Mouse (Mus musculus): Measurements from ENCODE around the gene Cdh3. TPM values are rescaled to one million over a fixed set of nuclear protein-coding genes. Genes with fewer than 3 reads are reported as not detected.

The Cdh3 gene
- polyA plus RNA-seq, 1 experiment: 33.3 TPM

DNA sequence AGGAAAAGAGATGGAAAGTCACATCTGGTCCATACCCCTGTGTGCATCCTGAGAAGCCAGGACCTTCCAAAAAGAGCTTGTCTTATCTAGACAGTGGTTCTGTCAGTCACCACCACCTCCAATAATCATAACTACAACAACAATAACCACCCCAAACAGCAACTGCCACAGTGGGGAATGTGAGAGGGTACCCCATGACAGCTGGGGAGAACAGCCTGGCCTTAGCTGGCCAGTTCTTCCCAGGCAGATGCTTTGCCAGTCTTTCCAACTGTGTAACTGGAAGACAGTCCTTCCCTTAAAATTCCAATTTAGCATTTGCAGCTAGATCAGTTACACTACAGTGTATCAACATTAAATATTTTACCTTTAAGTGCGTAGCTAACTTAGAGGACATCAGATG lies 40.2 kb downstream of the Cdh3 start:
- no peak overlapping the region for H3K9ac ChIP-seq (ENCODE audit: low read depth, poor library complexity, severe bottlenecking)
- 0 out of 2 replicates have a peak, but pooled peaks cover 3% of the 10 kb centered on the region for H3K9me3 ChIP-seq (replicated peaks; ENCODE audit: control insufficient read depth, insufficient read depth, low read length, poor library complexity, severe bottlenecking)
- H3K27ac ChIP-seq (ENCODE audit: insufficient read depth, low read length): no peak overlapping the region
- peaks cover 19% of the 10 kb centered on the region for H3K36me3 ChIP-seq (ENCODE audit: control insufficient read depth, insufficient read depth, low read length, poor library complexity, severe bottlenecking)
- no peaks in the 10 kb centered on the region for H3K27me3 ChIP-seq (ENCODE audit: control insufficient read depth, insufficient read depth, low read length, poor library complexity, severe bottlenecking)
- no peak for TF ChIP-seq EP300 (IDR thresholded peaks at IDR 0.05; ENCODE audit: insufficient read depth, low read depth, low read length)
- no peak for TF ChIP-seq POLR2A (IDR thresholded peaks at IDR 0.05; ENCODE audit: insufficient read depth, low read length)
- TF ChIP-seq CTCF (IDR thresholded peaks at IDR 0.05; ENCODE audit: low read depth, low read length): no peak
- no peaks in the 10 kb centered on the region for H3K4me1 ChIP-seq (ENCODE audit: control insufficient read depth, insufficient read depth, low read length)
- H3K4me3 ChIP-seq (ENCODE audit: low read depth, low read length): no peak overlapping the region

GRCm38 (mm10) chr8:106554011-106554410 lies 43.3 kb downstream of the Cdh3 start:
- Histone ChIP-seq H3K4me3 (ENCODE audit: low read depth, low read length) (no peak overlapping the region), H3K27me3 (ENCODE audit: control insufficient read depth, insufficient read depth, low read length, poor library complexity, severe bottlenecking) (no peaks in the 10 kb centered on the region), H3K4me1 (ENCODE audit: control insufficient read depth, insufficient read depth, low read length) (peaks cover 1% of the 10 kb centered on the region), H3K9me3 (replicated peaks; ENCODE audit: control insufficient read depth, insufficient read depth, low read length, poor library complexity, severe bottlenecking) (0 out of 2 replicates have a peak, but pooled peaks cover 3% of the 10 kb centered on the region), H3K27ac (ENCODE audit: insufficient read depth, low read length) (no peak overlapping the region), H3K36me3 (ENCODE audit: control insufficient read depth, insufficient read depth, low read length, poor library complexity, severe bottlenecking) (0 out of 2 replicates have a peak, but pooled peaks cover 8% of the 10 kb centered on the region), H3K9ac (ENCODE audit: low read depth, poor library complexity, severe bottlenecking) (no peak overlapping the region)
- TF ChIP-seq EP300 (IDR thresholded peaks at IDR 0.05; ENCODE audit: insufficient read depth, low read depth, low read length): no peak
- TF ChIP-seq CTCF (IDR thresholded peaks at IDR 0.05; ENCODE audit: low read depth, low read length): peak; percentile 63

DNA sequence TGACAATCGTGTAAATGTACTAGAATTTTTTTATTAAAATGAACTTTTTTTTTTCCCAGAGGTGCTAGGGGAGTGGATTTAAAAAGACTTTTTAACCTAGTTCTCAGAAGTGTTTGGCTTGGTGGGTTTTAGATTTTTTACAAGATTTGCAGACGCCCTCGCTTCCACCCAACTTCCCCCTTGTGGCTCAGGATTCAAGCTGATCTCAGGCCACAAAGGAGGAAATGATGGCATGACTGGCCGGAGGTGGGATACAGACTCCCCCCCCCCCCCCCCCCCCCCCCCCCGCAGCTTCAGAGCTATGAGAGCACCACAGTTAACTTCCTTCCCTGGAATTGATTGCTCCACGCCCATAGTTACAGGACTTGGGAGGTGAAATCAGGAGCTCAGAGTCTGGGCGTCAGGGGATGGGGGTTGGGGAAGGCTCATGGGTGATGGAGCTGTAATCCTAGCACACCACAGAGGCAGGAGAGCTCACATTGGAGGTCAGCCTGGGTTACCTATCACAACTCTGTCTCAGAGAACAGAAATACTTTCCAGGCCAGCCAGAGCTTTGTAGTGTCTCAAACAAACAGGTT lies 45.5 kb downstream of the Cdh3 start:
- H3K4me3 ChIP-seq (ENCODE audit: low read depth, low read length): no peak overlapping the region
- H3K36me3 ChIP-seq (ENCODE audit: control insufficient read depth, insufficient read depth, low read length, poor library complexity, severe bottlenecking): 0 out of 2 replicates have a peak, but pooled peaks cover 8% of the 10 kb centered on the region
- TF ChIP-seq CTCF (IDR thresholded peaks at IDR 0.05; ENCODE audit: low read depth, low read length) (no peak), POLR2A (IDR thresholded peaks at IDR 0.05; ENCODE audit: insufficient read depth, low read length) (no peak), EP300 (IDR thresholded peaks at IDR 0.05; ENCODE audit: insufficient read depth, low read depth, low read length) (no peak)
- H3K4me1 ChIP-seq (ENCODE audit: control insufficient read depth, insufficient read depth, low read length): peaks cover 3% of the 10 kb centered on the region
- no peaks in the 10 kb centered on the region for H3K27me3 ChIP-seq (ENCODE audit: control insufficient read depth, insufficient read depth, low read length, poor library complexity, severe bottlenecking)
- H3K9me3 ChIP-seq (replicated peaks; ENCODE audit: control insufficient read depth, insufficient read depth, low read length, poor library complexity, severe bottlenecking): 0 out of 2 replicates have a peak, but pooled peaks cover 3% of the 10 kb centered on the region
- H3K9ac ChIP-seq (ENCODE audit: low read depth, poor library complexity, severe bottlenecking): no peak overlapping the region
- H3K27ac ChIP-seq (ENCODE audit: insufficient read depth, low read length): peak overlapping the region; percentile 42; the same call in 1 of the 2 replicates

- Histone ChIP-seq H3K27me3 (ENCODE audit: control insufficient read depth, insufficient read depth, low read length, poor library complexity, severe bottlenecking) (no peaks in the 10 kb centered on the region), H3K4me1 (ENCODE audit: control insufficient read depth, insufficient read depth, low read length) (peaks cover 5% of the 10 kb centered on the region), H3K27ac (ENCODE audit: insufficient read depth, low read length) (no peak overlapping the region), H3K9ac (ENCODE audit: low read depth, poor library complexity, severe bottlenecking) (no peak overlapping the region), H3K4me3 (ENCODE audit: low read depth, low read length) (no peak overlapping the region), H3K9me3 (replicated peaks; ENCODE audit: control insufficient read depth, insufficient read depth, low read length, poor library complexity, severe bottlenecking) (no peaks in the 10 kb centered on the region), H3K36me3 (ENCODE audit: control insufficient read depth, insufficient read depth, low read length, poor library complexity, severe bottlenecking) (no peaks in the 10 kb centered on the region)
- no peak for TF ChIP-seq EP300 (IDR thresholded peaks at IDR 0.05; ENCODE audit: insufficient read depth, low read depth, low read length)
- no peak for TF ChIP-seq POLR2A (IDR thresholded peaks at IDR 0.05; ENCODE audit: insufficient read depth, low read length)
- TF ChIP-seq CTCF (IDR thresholded peaks at IDR 0.05; ENCODE audit: low read depth, low read length): no peak
Measured at GRCm38 (mm10) chr8:106559844-106560243, 49.2 kb downstream of the Cdh3 start.

- peaks cover 5% of the 10 kb centered on the region for H3K4me1 ChIP-seq (ENCODE audit: control insufficient read depth, insufficient read depth, low read length)
- H3K36me3 ChIP-seq (ENCODE audit: control insufficient read depth, insufficient read depth, low read length, poor library complexity, severe bottlenecking): no peaks in the 10 kb centered on the region
- H3K9me3 ChIP-seq (replicated peaks; ENCODE audit: control insufficient read depth, insufficient read depth, low read length, poor library complexity, severe bottlenecking): no peaks in the 10 kb centered on the region
- no peaks in the 10 kb centered on the region for H3K27me3 ChIP-seq (ENCODE audit: control insufficient read depth, insufficient read depth, low read length, poor library complexity, severe bottlenecking)
- H3K4me3 ChIP-seq (ENCODE audit: low read depth, low read length): no peak overlapping the region
- no peak overlapping the region for H3K27ac ChIP-seq (ENCODE audit: insufficient read depth, low read length)
- no peak overlapping the region for H3K9ac ChIP-seq (ENCODE audit: low read depth, poor library complexity, severe bottlenecking)
- TF ChIP-seq CTCF (IDR thresholded peaks at IDR 0.05; ENCODE audit: low read depth, low read length) (peak; percentile 99), POLR2A (IDR thresholded peaks at IDR 0.05; ENCODE audit: insufficient read depth, low read length) (no peak), EP300 (IDR thresholded peaks at IDR 0.05; ENCODE audit: insufficient read depth, low read depth, low read length) (peak; percentile 59; the same call in 1 of the 2 replicates)
Measured at GRCm38 (mm10) chr8:106561097-106561865, 50.6 kb downstream of the Cdh3 start.

DNA sequence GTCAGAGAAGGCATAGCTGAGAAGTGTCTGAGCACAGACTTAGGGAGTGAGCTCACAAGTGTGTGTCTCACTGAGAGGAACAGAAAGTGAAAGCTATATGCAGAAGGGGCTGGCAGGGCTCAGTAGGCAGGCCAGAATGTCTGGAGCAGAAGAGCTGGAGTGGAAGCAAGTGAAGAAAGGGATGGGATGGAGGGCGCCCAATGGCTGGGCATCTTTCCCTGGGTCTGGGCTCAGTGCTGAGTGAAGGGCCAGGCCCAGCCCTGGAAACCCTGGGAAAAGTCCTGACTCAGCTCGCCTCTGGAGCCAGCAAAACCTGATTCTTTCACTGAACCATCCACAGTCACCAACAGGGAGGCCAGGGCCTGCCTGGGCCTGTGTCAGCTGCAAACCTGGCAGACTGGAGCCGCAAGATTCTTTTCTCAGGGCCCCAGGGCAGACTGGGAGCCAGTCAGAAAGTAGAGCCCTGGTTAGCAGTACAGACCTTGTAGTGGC lies 53.0 kb downstream of the Cdh3 start:
- TF ChIP-seq CTCF (IDR thresholded peaks at IDR 0.05; ENCODE audit: low read depth, low read length) (no peak), POLR2A (IDR thresholded peaks at IDR 0.05; ENCODE audit: insufficient read depth, low read length) (no peak), EP300 (IDR thresholded peaks at IDR 0.05; ENCODE audit: insufficient read depth, low read depth, low read length) (peak; percentile 68)
- no peaks in the 10 kb centered on the region for H3K36me3 ChIP-seq (ENCODE audit: control insufficient read depth, insufficient read depth, low read length, poor library complexity, severe bottlenecking)
- no peaks in the 10 kb centered on the region for H3K9me3 ChIP-seq (replicated peaks; ENCODE audit: control insufficient read depth, insufficient read depth, low read length, poor library complexity, severe bottlenecking)
- H3K4me3 ChIP-seq (ENCODE audit: low read depth, low read length): no peak overlapping the region
- H3K4me1 ChIP-seq (ENCODE audit: control insufficient read depth, insufficient read depth, low read length): peaks cover 5% of the 10 kb centered on the region
- H3K27me3 ChIP-seq (ENCODE audit: control insufficient read depth, insufficient read depth, low read length, poor library complexity, severe bottlenecking): no peaks in the 10 kb centered on the region
- H3K27ac ChIP-seq (ENCODE audit: insufficient read depth, low read length): peak overlapping the region; percentile 42
- peak overlapping the region; percentile 3; the same call in 1 of the 2 replicates for H3K9ac ChIP-seq (ENCODE audit: low read depth, poor library complexity, severe bottlenecking)
